Mouse (Mus musculus): ENCODE measurements around the gene Lmo2.

Gene Lmo2

DNA sequence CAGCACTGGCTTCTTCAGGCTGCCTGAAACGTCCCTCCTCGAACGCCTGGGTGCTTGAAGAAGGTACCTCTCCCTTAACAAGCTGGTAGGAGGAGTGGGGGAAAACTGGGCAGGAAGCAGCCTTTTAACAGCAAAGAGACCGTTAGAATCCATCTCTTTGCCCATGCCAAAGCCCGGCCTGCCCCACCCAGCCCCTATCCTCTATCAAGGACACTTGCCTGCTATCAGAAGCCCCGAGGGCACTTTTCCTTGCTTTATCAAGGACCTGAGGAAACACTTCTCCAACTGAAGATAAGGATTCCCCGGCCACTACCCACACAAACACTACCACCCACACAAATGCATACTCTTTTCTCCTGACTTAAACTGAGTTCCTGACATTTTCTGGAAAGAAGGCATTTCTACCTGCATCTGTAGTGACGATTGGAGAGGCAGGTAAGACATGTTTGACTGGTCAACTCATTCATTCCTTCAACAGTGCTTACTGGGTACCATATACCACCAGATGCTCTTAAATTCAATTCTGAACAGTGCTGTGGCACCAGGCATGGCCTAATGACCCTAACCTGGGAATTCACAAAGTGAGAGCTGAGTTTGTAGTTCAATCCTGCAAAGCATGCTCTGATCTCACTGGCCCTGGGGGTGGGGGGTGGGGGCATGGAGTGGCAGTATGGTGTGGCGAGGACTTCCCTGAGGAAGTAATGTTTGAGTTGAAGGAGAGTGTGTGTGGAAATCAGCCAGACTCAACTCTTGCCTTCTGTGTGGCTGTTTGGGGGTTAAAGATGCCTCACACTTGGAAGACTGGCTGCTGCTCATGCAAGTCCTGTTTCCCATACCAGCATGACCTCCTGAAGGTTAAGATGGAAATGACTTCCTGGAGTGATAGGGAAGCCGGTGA is at the start of gene Lmo2:
Gene Lmo2 (plus strand): TSS at position 338 of the 898 bp plus-strand sequence.
- no peak for DNase-seq (ENCODE audit: low spot score in 2 of 2)

DNA sequence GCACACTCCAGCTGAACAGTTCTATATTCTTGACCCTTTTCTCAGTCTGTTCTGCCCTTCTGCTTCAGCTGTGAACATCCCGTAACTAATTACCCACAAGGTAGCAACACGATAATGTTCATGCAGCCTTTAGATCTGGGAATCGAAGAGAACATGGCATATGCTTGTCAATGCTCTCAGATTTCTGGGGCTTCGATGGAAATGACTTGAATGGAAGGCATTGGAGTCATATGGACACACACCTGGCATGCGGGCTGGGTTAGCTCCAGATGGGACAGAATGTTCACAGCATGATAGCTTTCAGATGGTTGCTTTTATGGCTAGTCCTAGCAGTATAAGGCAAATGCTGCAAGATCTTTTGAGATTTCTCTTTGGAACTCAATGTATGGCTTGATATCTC is 47.2 kb upstream of the Lmo2 start:
- DNase-seq (ENCODE audit: low spot score in 2 of 2): no peak

DNA sequence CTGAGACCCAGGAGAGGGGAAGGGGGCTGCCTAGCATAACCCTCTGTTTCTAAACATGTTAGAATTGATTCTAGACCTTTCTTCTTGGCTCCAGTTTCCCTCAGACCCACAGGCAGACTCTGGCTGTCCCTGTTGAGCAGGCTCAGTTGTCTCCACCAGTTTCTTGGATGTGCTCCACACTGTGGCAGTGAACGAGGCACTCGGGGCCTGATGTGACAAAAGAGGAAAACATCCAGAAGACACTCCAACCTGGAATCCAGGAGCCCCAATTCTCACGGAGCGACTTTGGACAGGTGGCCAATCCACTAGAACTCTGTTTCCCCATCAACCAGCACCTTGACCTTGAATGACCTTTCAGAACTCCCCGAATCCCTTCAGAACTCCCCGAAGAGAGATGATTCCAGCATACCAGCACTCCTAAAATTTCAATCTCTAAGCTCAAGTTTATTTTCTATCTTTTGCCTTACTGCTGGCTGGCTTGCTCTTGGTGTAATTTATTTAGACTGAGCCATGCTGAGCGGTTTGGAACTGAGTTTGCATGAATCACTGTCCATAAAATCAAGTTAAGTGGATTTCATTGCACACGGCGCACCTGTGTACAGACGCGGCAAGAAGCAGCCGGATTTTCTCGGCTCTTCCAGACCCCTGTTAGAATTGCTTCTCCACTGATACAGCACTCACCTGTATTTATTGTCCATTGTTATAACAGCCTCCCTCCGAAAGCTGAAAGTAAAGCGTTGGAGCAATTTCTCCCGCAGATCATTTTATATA is 45.1 kb upstream of the Lmo2 start:
- DNase-seq (ENCODE audit: low spot score in 2 of 2): no peak

DNA sequence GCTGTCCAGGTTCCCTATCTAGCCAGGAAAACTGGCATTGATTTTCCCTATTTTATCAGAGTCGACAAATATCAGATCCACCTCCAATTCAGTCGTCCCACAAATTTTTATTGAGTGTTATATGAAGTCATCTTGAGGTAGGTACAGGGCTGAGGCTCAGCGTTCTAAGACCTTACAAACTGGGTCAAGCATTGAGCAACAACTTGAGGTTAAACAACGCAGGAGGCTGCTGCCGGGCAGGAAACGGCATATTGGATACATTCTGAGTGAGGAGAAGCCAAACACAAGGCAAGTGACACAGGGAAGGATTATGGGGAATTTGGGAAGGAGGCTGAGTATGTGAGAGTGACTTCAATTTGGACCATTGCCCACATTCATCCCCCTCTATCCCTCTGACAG is 44.5 kb upstream of the Lmo2 start:
- no peak for DNase-seq (ENCODE audit: low spot score in 2 of 2)

DNA sequence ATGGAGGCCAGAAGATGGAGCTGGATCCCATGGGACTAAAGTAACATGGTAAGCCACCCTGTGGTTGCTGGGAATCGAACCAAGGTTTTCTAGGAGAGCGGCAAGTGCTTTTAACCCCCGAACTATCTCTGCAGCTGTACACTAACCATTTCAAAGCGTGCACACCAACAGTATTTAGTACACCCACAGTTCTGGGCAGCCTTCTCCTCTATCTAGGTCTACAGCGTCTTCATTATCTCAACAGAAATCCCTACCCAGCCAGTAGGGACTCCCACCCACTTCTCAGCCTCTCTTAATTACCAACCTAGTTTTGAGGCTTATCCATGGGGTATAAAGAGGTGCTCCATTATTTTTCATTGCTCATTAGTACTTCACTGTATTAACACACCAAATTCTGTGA is 41.7 kb upstream of the Lmo2 start:
- DNase-seq (ENCODE audit: low spot score in 2 of 2): no peak

DNA sequence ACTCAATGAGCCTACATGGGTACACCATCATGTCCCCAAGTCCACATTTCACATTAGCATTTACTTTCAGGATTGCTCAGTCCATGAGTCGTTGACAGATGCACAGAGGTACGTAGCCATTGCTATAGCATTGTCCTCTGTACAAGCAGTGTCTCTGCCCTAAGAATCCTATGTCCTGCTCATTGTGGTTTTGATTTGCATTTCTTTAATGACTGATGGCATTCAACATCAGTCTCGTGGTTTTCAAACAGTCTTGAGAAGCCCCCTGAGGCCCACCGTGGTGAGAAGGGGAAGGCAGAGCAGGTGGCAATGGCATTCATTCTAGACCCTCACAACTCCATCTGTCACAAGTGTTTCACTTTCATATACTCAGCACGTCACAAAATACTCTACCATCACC is 40.4 kb upstream of the Lmo2 start:
- no peak for DNase-seq (ENCODE audit: low spot score in 2 of 2)

DNA sequence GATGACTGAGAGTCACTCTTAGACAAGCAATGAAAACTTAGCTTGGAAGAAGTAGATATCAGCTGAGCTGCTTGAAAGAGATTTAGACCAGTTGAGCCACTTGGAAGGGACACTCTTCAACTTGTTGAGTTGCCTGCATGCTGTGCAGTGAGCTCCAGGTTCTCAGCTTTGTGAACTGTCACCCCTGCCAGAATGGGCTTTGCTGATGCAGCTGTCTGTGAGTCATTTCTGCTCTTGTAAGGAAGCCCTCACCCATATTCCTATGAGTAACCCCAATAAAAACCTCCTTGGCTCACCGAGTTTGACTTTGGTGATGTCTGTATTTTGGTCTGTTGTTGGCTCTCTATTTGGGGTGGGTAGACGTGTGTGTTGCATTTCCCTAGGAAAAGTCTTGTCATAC is 39.4 kb upstream of the Lmo2 start:
- no peak for DNase-seq (ENCODE audit: low spot score in 2 of 2)

DNA sequence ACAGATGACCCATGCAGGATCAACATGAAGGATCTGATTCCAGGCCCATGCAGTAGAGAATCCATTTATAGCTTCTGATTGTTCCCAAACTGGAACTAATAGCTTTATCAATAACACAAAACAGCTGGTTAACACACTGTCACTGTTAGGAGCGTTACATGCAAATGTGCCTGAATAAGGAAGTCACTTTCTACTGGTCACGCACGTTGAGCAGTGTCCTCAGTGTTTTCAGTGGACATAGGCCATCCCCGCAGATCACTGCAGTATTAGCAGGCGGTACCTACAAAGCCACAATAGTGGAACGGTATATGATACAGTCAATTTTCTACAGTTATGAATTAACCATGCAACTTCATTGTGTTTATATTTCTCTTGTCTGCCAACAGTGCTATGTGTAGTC is 38.3 kb upstream of the Lmo2 start:
- no peak for DNase-seq (ENCODE audit: low spot score in 2 of 2)

DNA sequence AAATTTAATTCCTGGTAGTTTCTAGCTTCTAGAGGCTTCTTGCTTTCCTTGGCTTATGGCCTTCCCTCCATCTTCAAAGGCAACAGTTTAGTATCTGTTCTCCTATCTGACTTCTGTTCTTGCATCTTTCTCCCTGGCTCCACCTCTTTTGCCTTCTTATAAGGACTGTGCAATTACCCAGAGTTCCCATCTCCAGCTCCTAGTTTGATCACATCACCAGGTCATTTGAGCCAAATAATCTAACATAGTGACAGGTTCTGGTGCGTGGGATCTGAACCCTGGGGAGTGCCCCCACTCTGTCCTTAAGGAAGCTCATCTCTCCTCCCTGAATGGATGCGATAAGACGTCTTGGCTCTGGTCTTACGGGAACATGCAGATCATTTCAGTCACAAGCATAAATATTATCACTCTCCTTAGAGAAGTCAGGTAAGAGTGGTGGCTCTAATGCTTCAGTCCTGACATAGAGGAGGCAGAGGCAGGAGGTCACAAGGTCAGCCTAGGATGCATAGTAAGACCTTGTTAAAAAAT is 31.1 kb upstream of the Lmo2 start:
- no peak for DNase-seq (ENCODE audit: low spot score in 2 of 2)

DNA sequence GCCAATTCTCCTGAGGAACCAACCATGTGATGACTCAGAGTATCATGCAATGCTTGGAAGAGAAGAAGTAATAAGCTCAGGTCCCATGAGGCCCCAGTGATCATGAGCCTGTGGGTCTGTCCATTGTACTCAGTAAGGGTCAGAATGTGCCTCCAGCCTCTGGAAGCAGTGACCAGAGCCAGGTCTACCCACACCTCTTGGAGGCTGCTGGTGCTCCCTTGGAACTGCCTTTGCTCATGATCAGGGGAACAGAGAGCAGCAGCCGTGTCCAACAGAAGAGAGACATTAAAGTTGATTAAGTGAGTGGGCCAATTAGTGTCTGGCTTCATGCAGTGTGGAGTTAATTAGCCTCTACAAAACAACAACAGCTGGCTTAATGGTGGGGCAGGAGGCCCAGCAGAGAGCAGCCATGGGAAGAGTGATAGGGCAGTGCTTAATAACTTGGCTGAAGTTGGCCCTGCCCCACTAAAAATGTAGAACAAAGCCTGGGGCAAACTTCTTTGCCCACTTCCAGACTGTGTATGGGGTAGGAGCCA is 30.1 kb upstream of the Lmo2 start:
- no peak for DNase-seq (ENCODE audit: low spot score in 2 of 2)

DNA sequence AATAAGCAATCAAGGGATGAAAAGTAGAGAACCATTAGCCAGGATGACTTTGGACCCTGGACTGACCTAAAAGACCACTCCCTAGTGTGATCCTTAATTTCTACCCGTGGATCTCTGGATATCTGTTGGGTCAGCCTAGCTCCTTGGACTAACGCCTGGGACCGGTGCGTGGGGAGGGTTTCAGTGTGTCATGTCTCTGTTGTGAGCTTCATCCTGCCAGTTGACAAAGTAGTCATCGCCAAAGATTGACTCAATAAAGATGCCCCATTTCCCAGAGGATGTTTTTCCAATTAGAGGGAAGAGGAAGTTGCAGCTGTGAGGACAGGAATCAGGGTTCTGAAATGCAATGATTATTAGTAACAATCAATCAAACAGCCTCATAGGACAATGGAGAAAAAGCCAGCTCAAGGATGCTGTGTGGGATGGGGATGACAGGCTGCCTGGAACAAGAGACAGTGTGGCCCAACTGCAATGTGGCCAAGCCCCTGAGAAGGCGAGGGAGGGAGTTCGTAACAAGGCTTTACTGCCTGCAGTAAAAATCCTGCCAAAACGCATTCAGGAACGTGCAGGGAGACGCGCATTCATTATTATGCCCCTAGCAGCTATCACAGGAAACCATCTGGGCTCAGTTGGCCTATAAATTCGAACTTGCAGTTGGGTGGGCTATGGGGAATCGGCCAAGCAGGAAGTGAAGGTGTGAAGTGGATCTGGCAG is 27.3 kb upstream of the Lmo2 start:
- DNase-seq (ENCODE audit: low spot score in 2 of 2): peak; percentile 29 to 33

DNA sequence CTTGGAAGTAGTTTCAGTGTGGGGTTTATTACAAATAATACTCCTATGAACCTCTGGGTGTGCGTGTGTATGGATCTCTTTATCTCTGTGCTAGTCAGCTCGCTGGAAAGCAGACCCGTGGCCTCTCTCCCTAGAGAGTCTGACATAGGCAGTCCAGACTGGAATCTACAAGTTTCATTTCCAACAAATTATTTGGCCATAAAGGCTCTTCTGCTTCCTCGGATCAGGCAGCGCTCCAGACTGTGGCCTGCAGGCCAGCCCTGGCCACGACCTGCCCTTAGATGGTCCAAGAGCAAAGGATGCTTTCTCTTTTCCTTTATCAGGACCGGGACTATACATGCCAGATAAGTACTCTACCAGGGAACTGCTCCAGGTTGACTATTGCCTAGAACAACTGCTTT is 26.3 kb upstream of the Lmo2 start:
- no peak for DNase-seq (ENCODE audit: low spot score in 2 of 2)

DNA sequence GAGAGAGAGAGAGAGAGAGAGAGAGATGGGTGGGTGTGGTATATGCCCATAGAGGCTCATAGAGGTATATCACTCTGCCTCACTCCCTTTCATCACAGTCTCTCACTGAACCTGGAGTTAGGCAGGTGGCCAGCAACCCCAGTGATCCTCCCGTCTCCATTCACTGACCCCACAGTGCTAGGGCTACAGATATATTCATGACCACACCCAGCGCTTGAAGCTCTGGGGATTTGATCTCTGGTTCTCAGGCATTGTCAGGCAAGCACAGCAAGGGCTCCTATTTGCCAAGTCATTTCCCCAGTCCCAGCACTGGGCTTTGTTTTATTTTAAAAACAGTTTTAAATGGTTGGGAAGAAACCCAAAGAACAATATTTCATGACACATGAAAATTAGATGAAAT is 25.8 kb upstream of the Lmo2 start:
- DNase-seq (ENCODE audit: low spot score in 2 of 2): no peak

DNA sequence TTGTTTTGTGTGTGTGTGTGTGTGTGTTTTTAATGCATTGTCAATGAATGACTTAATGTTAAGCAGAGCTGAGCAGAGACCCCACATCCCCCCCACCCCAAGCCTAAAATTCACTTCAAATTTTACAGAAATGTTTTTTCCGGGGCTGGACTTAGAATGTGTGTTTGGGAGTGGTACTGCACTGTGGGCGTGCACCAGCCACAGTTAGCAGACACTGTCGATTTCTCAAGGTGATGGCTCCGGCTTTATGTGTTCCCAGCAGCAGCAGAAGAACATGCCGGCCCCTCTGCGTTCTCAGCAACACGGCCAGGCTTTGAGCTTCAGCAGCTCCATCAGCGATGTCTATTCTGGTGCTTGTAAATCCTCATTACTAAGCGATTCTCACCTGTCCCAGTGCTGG is 25.3 kb upstream of the Lmo2 start:
- DNase-seq (ENCODE audit: low spot score in 2 of 2): no peak

DNA sequence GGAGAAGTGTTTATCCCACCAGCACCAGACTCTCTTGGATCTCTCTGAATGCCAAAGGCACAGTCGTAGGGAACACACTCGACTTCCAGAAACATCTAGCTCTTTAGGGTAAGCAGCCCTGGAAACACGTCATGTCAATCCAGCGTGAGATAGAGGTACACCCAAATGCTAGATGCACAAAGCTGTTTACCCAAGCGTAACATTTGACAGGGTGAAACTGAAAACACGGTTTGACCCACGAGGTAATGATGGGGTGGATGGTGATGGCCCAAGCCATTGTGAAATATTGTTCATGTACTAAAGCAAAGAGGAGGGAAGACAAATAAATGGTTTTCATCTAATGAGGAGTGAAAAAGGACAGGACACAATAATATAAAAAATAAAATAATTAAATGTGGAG is 23.5 kb upstream of the Lmo2 start:
- no peak for DNase-seq (ENCODE audit: low spot score in 2 of 2)

DNA sequence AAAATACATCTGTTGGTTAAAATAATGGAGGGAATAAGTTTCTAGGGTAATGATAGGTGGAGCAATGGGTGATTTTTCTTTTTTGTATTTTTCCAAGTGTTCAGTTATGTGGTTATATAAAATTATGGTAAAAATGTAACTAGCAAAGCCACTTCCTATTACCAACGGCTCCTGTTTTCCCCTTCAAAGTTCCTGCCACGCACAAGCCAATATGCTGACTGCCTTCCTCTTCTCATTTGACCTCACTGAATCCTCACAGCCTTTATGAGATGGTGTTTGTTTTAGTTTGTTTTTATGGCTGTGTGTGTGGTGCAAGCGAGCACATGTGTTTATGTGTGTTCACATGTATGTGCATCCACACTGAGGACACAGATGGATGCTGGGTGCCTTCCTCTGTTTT is 23.1 kb upstream of the Lmo2 start:
- DNase-seq (ENCODE audit: low spot score in 2 of 2): no peak

DNA sequence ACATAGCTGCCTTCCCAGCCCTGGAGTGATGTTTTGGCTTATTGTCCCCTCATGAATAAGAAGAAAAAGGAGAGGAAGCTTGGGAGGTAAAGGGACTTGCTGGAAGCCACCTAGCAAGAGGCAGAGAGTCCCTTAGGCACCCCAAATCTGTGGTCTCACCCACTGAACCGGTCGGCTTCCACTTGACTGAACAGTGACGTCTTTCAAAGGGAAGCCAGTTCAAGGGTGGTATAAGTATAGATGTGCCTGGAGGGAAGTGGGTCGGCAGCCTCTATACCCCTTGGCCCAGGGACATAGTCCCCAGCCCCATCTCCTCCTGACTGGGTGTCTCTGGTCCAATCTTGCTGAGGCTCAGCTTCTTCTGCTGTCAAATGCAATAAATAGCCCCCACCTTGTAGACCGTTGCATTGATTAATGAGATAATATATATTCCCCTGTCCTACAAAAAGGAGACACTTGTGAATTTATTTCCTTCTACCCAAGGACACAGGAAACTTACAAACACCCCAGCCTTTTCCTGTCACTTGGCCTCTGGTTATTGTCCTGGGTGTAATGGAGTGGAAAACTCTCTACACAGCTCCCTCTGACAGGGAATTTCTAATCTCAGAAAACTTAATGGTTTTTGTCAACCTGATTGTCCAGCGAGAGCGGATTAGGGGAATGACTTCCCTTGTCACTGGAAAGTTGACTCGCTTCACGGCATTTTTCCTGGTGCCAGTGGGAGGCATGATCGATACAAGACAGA is 21.9 kb upstream of the Lmo2 start:
- DNase-seq (ENCODE audit: low spot score in 2 of 2): no peak

DNA sequence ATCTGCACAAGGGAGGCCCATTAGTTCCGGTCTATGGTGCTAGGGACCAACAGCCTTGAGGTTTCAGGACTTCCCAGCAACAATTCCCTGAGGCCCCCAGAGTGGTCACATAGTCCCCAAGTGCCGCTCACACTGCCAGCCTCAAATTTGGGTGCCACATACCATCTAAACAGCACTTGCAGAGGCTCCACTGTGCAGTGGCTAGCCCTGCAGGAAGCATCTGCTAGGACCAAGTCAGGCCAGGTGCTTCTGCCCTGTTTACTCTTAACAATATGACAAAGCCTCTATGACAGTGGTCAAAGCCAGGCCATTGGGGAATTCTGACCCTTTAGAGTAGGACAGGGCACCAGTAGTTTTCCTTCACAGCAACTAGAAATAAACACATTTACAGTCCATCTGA is 21.1 kb upstream of the Lmo2 start:
- DNase-seq (ENCODE audit: low spot score in 2 of 2): no peak

DNA sequence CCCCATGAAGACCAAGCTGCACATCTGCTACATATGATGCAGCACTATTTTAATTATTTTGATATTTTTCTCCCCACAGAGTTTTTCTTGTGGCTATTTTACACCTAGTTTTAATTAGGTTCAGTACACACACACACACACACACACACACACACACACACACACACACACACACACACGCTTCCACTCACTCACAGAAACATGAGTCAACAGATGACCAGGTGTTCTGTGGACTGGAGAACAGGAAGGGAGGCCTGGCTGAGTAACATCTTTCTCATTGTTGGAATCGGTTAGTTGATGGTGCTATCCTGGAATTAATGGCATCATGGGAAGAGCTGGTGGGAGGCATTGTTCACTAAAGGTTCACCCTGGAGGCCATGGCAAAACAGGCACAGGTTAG is 20.1 kb upstream of the Lmo2 start:
- no peak for DNase-seq (ENCODE audit: low spot score in 2 of 2)

DNA sequence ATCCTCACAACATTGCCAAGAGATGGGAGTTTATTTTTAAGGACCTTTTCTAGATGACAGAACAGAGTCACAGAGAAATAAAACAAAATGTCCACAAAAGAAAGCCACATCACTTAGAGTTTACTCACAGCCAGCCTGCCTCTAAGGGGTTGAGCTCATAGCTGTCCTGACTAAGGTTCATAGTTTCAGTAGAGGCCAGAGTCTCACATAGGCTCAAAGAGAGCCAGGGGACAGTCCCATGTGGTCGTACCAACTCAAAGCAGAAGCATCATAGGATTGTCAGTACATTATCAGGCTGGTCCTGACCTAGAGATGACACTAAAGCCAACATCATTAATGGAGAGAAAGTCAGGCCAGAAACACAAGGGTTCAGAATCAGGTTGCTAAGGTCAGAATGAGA is 19.2 kb upstream of the Lmo2 start:
- DNase-seq (ENCODE audit: low spot score in 2 of 2): no peak

DNA sequence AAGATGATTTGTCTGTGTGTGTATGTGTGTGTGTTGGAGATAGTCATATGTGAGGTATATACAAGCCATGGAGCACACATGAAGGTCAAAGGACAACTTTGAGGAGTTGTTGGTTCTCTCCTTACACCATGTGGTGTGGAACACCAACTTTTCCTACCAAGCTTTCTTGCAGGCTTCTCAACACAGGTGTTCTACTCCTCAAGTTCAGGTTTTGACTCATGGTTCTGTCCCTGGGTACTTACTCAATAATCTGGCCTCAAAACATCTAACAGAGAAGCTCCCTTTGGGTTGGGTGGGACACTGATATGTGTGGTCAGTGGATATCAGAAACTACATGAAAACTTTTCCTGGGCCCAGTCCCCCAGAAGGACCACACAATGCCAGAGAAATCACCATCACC is 18.8 kb upstream of the Lmo2 start:
- DNase-seq (ENCODE audit: low spot score in 2 of 2): no peak
